Comparison of ENCODE assay signal across 21 mouse cellular contexts in the genomic region with DNA sequence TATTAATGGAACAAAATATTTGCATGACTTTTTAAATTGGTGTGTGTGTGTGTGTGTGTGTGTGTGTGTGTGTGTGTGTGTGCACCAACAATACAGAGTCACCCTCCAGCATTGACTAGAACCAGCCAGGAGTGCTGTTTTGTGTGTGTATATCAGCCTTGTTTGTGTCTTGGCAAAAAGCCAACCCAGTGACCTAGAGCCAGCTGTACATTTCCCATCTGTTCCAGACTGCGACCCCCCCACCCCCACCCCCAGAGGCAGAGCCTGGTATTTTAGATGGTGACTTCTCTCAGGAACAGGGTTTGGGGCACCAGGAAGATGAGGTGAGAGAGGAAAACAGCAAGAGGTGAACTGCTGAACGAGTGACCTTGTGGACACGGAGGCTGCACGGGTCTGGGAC. TPM values are rescaled to one million over a fixed set of nuclear protein-coding genes. Genes with fewer than 3 reads are reported as not detected.
DNase-seq lines count a peak whose midpoint lies in the region; ATAC-seq and TF ChIP-seq lines count a peak whose summit lies in the region.
"Had no signal": no experiment of that assay in that cellular context is flagged by ENCODE, and none has a peak within 500 bp of the region (broad histone marks: within the 10 kb centered on the region; RNA-seq: fewer than 3 reads in every experiment).

No protein-coding gene starts in this region.

- TF ChIP-seq CTCF in kidney, adult 2 months (conservative IDR thresholded peaks at IDR 0.05; ENCODE audit: insufficient read depth, insufficient read length, low read depth, low read length): no peak
- no peak for TF ChIP-seq CTCF in stomach, postnatal 0 days (IDR thresholded peaks at IDR 0.05; ENCODE audit: low read depth)

- H3K4me2 ChIP-seq in forebrain, embryonic 12.5 days: no peak overlapping the region
- H3K4me2 ChIP-seq in forebrain, embryonic 14.5 days (ENCODE audit: low read length): no peak overlapping the region
- no peak overlapping the region for H3K4me2 ChIP-seq in heart, embryonic 15.5 days
- peak overlapping the region; percentile 4; the same call in 1 of the 2 replicates for H3K4me2 ChIP-seq in stomach, embryonic 15.5 days
- no peak overlapping the region for H3K4me2 ChIP-seq in stomach, postnatal 0 days (replicated peaks; ENCODE audit: low read depth)
- H3K4me2 ChIP-seq: limb, embryonic 13.5 days; liver, embryonic 13.5 days had no signal

- no peak for DNase-seq in forebrain, embryonic 14.5 days (ENCODE audit: low spot score)
- DNase-seq in heart, postnatal 14 days: no peak
- DNase-seq in kidney, adult 2 months: peak; percentile 42
- no peak for DNase-seq in kidney, postnatal 4 days
- no peak for DNase-seq in stomach, postnatal 0 days (ENCODE audit: low spot score)
- DNase-seq: adrenal gland, postnatal 10 days; cerebellum, adult 9-11 months; kidney, adult 9 months; liver, embryonic 13.5 days; lung, postnatal 10 days; midbrain, embryonic 14.5 days had no signal

- no peaks in the 10 kb centered on the region for H3K9me3 ChIP-seq in forebrain, embryonic 12.5 days
- no peaks in the 10 kb centered on the region for H3K9me3 ChIP-seq in forebrain, embryonic 14.5 days (replicated peaks; ENCODE audit: control insufficient read depth, low read length)
- H3K9me3 ChIP-seq in heart, embryonic 15.5 days (replicated peaks): no peaks in the 10 kb centered on the region
- H3K9me3 ChIP-seq in stomach, embryonic 15.5 days: no peaks in the 10 kb centered on the region
- H3K9me3 ChIP-seq in stomach, postnatal 0 days (ENCODE audit: control insufficient read depth, low read length): no peaks in the 10 kb centered on the region
- H3K9me3 ChIP-seq: limb, embryonic 13.5 days; liver, embryonic 13.5 days had no signal

- intact Hi-C loops in heart, postnatal 14 days (cut with DNase I): loop anchor here (5.0 kb wide), 1 partner anchor 43 kb away; no protein-coding TSS in a partner anchor

- 72% methylated on average over 4 of the region's 4 CpGs for WGBS in forebrain, embryonic 12.5 days
- 61% methylated on average over 4 of the region's 4 CpGs for WGBS in forebrain, embryonic 14.5 days
- 26% methylated on average over 4 of the region's 4 CpGs for WGBS in heart, embryonic 15.5 days
- 19% methylated on average over 4 of the region's 4 CpGs for WGBS in kidney, adult 2 months
- 42% methylated on average over 4 of the region's 4 CpGs for WGBS in stomach, embryonic 15.5 days
- 47% methylated on average over 4 of the region's 4 CpGs for WGBS in stomach, postnatal 0 days

- TF ChIP-seq EP300 in stomach, postnatal 0 days (optimal IDR thresholded peaks at IDR 0.05): no peak

- H3K4me3 ChIP-seq in forebrain, embryonic 12.5 days (replicated peaks): no peak overlapping the region
- H3K4me3 ChIP-seq in forebrain, embryonic 14.5 days (ENCODE audit: low read depth, low read length): no peak overlapping the region
- H3K4me3 ChIP-seq in heart, embryonic 15.5 days: no peak overlapping the region
- no peak overlapping the region for H3K4me3 ChIP-seq in kidney, adult 2 months (ENCODE audit: insufficient read depth, low read depth, low read length)
- no peak overlapping the region for H3K4me3 ChIP-seq in stomach, embryonic 15.5 days (replicated peaks)
- no peak overlapping the region for H3K4me3 ChIP-seq in stomach, postnatal 0 days (ENCODE audit: low read depth, low read length)
- H3K4me3 ChIP-seq: limb, embryonic 13.5 days; liver, embryonic 13.5 days; myocyte had no signal

- 0 out of 2 replicates have a peak, but pooled peaks cover 4% of the 10 kb centered on the region for H3K27me3 ChIP-seq in forebrain, embryonic 12.5 days
- H3K27me3 ChIP-seq in forebrain, embryonic 14.5 days (replicated peaks; ENCODE audit: control insufficient read depth, insufficient read depth, low read length): no peaks in the 10 kb centered on the region
- H3K27me3 ChIP-seq in heart, embryonic 15.5 days: no peaks in the 10 kb centered on the region
- H3K27me3 ChIP-seq in kidney, adult 2 months (replicated peaks; ENCODE audit: control insufficient read depth, insufficient read depth, low read length): no peaks in the 10 kb centered on the region
- H3K27me3 ChIP-seq in stomach, embryonic 15.5 days (replicated peaks): no peaks in the 10 kb centered on the region
- no peaks in the 10 kb centered on the region for H3K27me3 ChIP-seq in stomach, postnatal 0 days (ENCODE audit: control insufficient read depth, insufficient read depth, low read length)
- H3K27me3 ChIP-seq: limb, embryonic 13.5 days had no signal

- TF ChIP-seq POLR2A in kidney, adult 2 months (IDR thresholded peaks at IDR 0.05; ENCODE audit: low read depth, low read length): no peak

- H3K27ac ChIP-seq in forebrain, embryonic 12.5 days: no peak overlapping the region
- H3K27ac ChIP-seq in forebrain, embryonic 14.5 days (ENCODE audit: low read depth, low read length): no peak overlapping the region
- H3K27ac ChIP-seq in heart, embryonic 15.5 days: peak overlapping the region; percentile 49; the same call in 1 of the 2 replicates
- peak overlapping the region; percentile 15; the same call in 1 of the 2 replicates for H3K27ac ChIP-seq in kidney, adult 2 months (ENCODE audit: insufficient read depth, low read depth, low read length)
- peak overlapping the region; percentile 26; the same call in 1 of the 2 replicates for H3K27ac ChIP-seq in stomach, embryonic 15.5 days
- H3K27ac ChIP-seq in stomach, postnatal 0 days (replicated peaks): no peak overlapping the region
- H3K27ac ChIP-seq: limb, embryonic 13.5 days; liver, embryonic 13.5 days had no signal

- ATAC-seq in forebrain, embryonic 12.5 days (ENCODE audit: low FRiP score): peak; percentile 19; the same call in 1 of the 2 replicates
- no peak for ATAC-seq in forebrain, embryonic 14.5 days
- ATAC-seq in heart, embryonic 15.5 days (replicated peaks; ENCODE audit: insufficient number of reproducible peaks, insufficient read depth, low FRiP score, low read depth): no peak
- ATAC-seq in stomach, embryonic 15.5 days (ENCODE audit: insufficient read depth, low FRiP score, low read depth): peak; percentile 50; the same call in 1 of the 2 replicates
- ATAC-seq in stomach, postnatal 0 days (ENCODE audit: low FRiP score, low TSS enrichment): no peak
- ATAC-seq: activated CD4-positive, CD25-positive, alpha-beta regulatory T cell, adult 4 months; CD4-positive, CD25-positive, alpha-beta regulatory T cell, adult 4 months; forebrain, embryonic 16.5 days had no signal

- H3K9ac ChIP-seq in forebrain, embryonic 12.5 days: no peak overlapping the region
- H3K9ac ChIP-seq in forebrain, embryonic 14.5 days (ENCODE audit: low read length): no peak overlapping the region
- no peak overlapping the region for H3K9ac ChIP-seq in heart, embryonic 15.5 days
- H3K9ac ChIP-seq in stomach, embryonic 15.5 days: no peak overlapping the region
- H3K9ac ChIP-seq in stomach, postnatal 0 days (ENCODE audit: low read length): no peak overlapping the region
- H3K9ac ChIP-seq: limb, embryonic 13.5 days; liver, embryonic 13.5 days had no signal

- no peaks in the 10 kb centered on the region for H3K36me3 ChIP-seq in forebrain, embryonic 12.5 days (replicated peaks)
- H3K36me3 ChIP-seq in forebrain, embryonic 14.5 days (ENCODE audit: control insufficient read depth, insufficient read depth, low read length): no peaks in the 10 kb centered on the region
- H3K36me3 ChIP-seq in heart, embryonic 15.5 days: no peaks in the 10 kb centered on the region
- no peaks in the 10 kb centered on the region for H3K36me3 ChIP-seq in kidney, adult 2 months (ENCODE audit: control insufficient read depth, insufficient read depth, low read length)
- H3K36me3 ChIP-seq in stomach, embryonic 15.5 days: no peaks in the 10 kb centered on the region
- no peaks in the 10 kb centered on the region for H3K36me3 ChIP-seq in stomach, postnatal 0 days (ENCODE audit: control insufficient read depth, insufficient read depth, low read length)
- H3K36me3 ChIP-seq: G1E; limb, embryonic 13.5 days; liver, embryonic 13.5 days had no signal

- peaks cover 55% of the 10 kb centered on the region for H3K4me1 ChIP-seq in forebrain, embryonic 12.5 days
- H3K4me1 ChIP-seq in forebrain, embryonic 14.5 days (ENCODE audit: control insufficient read depth, insufficient read depth, low read length): peaks cover 37% of the 10 kb centered on the region
- peaks cover 69% of the 10 kb centered on the region for H3K4me1 ChIP-seq in heart, embryonic 15.5 days (replicated peaks)
- peaks cover 26% of the 10 kb centered on the region for H3K4me1 ChIP-seq in kidney, adult 2 months (ENCODE audit: control insufficient read depth, insufficient read depth, low read length)
- peaks cover 52% of the 10 kb centered on the region for H3K4me1 ChIP-seq in stomach, embryonic 15.5 days
- peaks cover 16% of the 10 kb centered on the region for H3K4me1 ChIP-seq in stomach, postnatal 0 days (replicated peaks; ENCODE audit: control insufficient read depth, insufficient read depth)

RNA-seq across cellular contexts. Expression of gene Sh3bp4, which starts 24.2 kb away (rescaled TPM):
- polyA plus RNA-seq in forebrain, embryonic 12.5 days (2016; fragmentation: Nextera tagmentation; extraction: Ambion mirVana): 26.5 and 27.1 TPM in 2 replicates
- 15.7 and 18.5 TPM in 2 replicates for polyA plus RNA-seq in forebrain, embryonic 14.5 days (2014; fragmentation: Nextera tagmentation; extraction: Ambion mirVana)
- 21.2 and 21.7 TPM in 2 replicates for polyA plus RNA-seq in heart, embryonic 15.5 days (2015; fragmentation: Nextera tagmentation; extraction: Ambion mirVana)
- total RNA-seq in heart, postnatal 14 days (2021): 10 to 100 TPM; 15.5 to 17.1 TPM
- 14.8 and 18.1 TPM in 2 replicates for polyA plus RNA-seq in kidney, adult 2 months (2012; rRNA removed)
- polyA plus RNA-seq in stomach, embryonic 15.5 days (2015; fragmentation: Nextera tagmentation; extraction: Ambion mirVana): 18.4 and 19.8 TPM in 2 replicates
- polyA plus RNA-seq in stomach, postnatal 0 days (2015; fragmentation: Nextera tagmentation; extraction: Ambion mirVana): 7.6 and 8.0 TPM in 2 replicates
- total RNA-seq: G1E; neutrophil, adult 5-6 weeks had no signal
- polyA plus RNA-seq: G1E had no signal

Comparison
In these comparisons a context has a peak if more than half of its experiments do, and no peak if none do; other contexts are left out.
1. ATAC-seq: peak in forebrain, embryonic 12.5 days (single experiment) and stomach, embryonic 15.5 days (single experiment); none in forebrain, embryonic 14.5 days (single experiment), heart, embryonic 15.5 days (single experiment) and stomach, postnatal 0 days (single experiment).
2. H3K27ac ChIP-seq: peak in heart, embryonic 15.5 days (single experiment), kidney, adult 2 months (single experiment) and stomach, embryonic 15.5 days (single experiment); none in forebrain, embryonic 12.5 days (single experiment), forebrain, embryonic 14.5 days (single experiment) and stomach, postnatal 0 days (single experiment).